Mouse (Mus musculus): ENCODE measurements at regions not wholly inside any gene's neighbourhood (a gene's known extent, or its start where the extent isn't known, plus 50 kb on each side); places are given as distances from the start of the nearest gene placed in this dataset.

DNA sequence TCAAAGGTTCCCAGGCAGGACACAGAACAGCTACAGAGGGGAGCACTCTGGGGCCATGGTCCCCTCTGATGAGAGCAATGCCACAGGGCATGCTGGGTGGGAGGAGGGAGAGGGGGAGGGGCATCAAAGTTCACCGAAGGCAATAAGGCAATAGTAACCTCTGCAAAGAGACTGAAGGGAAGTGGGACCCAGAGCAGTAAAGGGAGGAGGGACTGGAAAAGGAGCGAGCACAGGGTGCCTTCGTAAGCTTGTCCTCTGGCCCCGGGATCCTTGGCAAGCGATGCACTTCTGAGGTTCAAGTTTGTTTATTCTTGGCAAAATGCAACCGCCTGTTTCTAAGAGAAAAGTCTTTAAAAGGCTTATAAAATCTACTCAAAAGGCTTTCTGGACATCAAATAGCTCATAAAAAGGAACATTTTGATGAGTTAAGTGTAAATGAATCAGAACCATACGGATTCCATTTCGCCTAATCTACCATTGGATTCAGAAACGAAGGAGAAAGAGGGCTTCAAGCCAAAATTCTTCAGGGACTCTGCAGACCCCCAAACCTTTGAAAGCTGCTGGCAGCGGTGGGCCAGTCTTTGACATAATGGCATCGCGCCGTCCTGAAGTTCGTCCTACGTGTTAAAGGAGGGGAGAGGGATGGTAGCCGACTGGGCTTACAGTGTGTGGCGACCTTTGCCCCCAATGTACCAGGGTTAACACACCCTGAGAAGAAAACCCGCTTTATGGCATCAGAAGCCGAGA, 151.8 kb upstream of the Tbx3 start:
- no peak for ATAC-seq (ENCODE audit: low FRiP score)
- 75% methylated on average over 19 of the region's 19 CpGs for WGBS

DNA sequence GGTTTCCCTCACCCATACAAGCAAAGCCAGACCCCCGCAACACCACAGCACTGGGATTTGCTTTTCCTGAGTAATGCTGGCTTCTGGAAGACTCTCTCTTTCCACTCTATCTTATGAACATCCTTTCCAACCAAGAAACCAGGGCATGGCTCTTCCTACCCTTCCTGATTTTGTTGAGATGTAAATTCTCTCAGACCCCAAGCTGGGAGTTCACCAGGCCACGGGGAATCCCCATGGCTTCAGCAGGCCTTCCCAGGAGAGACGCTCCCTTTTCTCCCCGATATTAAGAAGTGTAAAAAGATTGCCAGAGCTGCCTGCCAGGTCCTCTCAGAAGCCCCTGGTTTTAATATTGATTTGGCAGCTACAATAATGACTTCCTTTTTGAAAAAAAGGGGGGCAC, 146.3 kb upstream of the Tbx3 start:
- H3K4me1 ChIP-seq (replicated peaks; ENCODE audit: control insufficient read depth, insufficient read depth, low read length) = no peaks in the 10 kb centered on the region
- no peak overlapping the region for H3K4me2 ChIP-seq (replicated peaks)
- ATAC-seq (ENCODE audit: low FRiP score) (no peak), DNase-seq (ENCODE audit: low spot score) (no peak)
- H3K4me3 ChIP-seq (replicated peaks; ENCODE audit: low read length) = no peak overlapping the region
- H3K9ac ChIP-seq = no peak overlapping the region
- no peaks in the 10 kb centered on the region for H3K27me3 ChIP-seq (ENCODE audit: control insufficient read depth, insufficient read depth, low read length)
- H3K27ac ChIP-seq = no peak overlapping the region
- H3K9me3 ChIP-seq (ENCODE audit: control insufficient read depth, low read length) = no peaks in the 10 kb centered on the region
- no peaks in the 10 kb centered on the region for H3K36me3 ChIP-seq (replicated peaks; ENCODE audit: control insufficient read depth, insufficient read depth)
- WGBS = 26% methylated on average over 4 of the region's 4 CpGs

More for the DNA sequence above, 151.8 kb upstream of the Tbx3 start:
- Histone ChIP-seq H3K27ac (no peak overlapping the region), H3K36me3 (replicated peaks; ENCODE audit: control insufficient read depth, insufficient read depth) (no peaks in the 10 kb centered on the region), H3K4me1 (replicated peaks; ENCODE audit: control insufficient read depth, insufficient read depth, low read length) (no peaks in the 10 kb centered on the region), H3K9ac (no peak overlapping the region), H3K27me3 (ENCODE audit: control insufficient read depth, insufficient read depth, low read length) (no peaks in the 10 kb centered on the region), H3K9me3 (ENCODE audit: control insufficient read depth, low read length) (no peaks in the 10 kb centered on the region), H3K4me3 (replicated peaks; ENCODE audit: low read length) (no peak overlapping the region), H3K4me2 (replicated peaks) (no peak overlapping the region)
- DNase-seq (ENCODE audit: low spot score) = no peak

DNA sequence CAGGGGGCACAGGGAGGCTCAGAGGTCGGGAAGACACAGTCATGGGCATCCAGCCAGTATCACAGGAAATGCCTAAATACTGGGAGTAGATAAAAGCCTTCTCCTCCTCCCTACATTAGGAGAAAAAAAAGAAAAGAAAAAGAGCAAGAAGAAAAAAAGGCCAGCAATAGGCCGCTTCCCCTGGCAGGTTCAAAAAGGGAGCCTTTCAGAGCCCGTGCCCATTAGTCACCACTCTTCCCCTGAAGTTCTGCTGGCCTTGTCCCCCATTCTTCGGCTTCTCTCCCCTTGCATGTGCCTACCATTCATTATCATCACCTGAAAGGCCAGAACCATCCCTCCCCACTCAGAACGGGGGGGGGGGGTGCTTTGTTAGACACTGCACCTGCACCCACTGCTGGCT, 144.5 kb upstream of the Tbx3 start:
- Histone ChIP-seq H3K4me2 (replicated peaks) (no peak overlapping the region), H3K27me3 (ENCODE audit: control insufficient read depth, insufficient read depth, low read length) (no peaks in the 10 kb centered on the region), H3K27ac (no peak overlapping the region), H3K9ac (no peak overlapping the region), H3K9me3 (ENCODE audit: control insufficient read depth, low read length) (no peaks in the 10 kb centered on the region), H3K4me1 (replicated peaks; ENCODE audit: control insufficient read depth, insufficient read depth, low read length) (no peaks in the 10 kb centered on the region), H3K36me3 (replicated peaks; ENCODE audit: control insufficient read depth, insufficient read depth) (no peaks in the 10 kb centered on the region), H3K4me3 (replicated peaks; ENCODE audit: low read length) (no peak overlapping the region)
- DNase-seq (ENCODE audit: low spot score) = no peak
- no peak for ATAC-seq (ENCODE audit: low FRiP score)
- WGBS = 61% methylated on average over 5 of the region's 5 CpGs

DNA sequence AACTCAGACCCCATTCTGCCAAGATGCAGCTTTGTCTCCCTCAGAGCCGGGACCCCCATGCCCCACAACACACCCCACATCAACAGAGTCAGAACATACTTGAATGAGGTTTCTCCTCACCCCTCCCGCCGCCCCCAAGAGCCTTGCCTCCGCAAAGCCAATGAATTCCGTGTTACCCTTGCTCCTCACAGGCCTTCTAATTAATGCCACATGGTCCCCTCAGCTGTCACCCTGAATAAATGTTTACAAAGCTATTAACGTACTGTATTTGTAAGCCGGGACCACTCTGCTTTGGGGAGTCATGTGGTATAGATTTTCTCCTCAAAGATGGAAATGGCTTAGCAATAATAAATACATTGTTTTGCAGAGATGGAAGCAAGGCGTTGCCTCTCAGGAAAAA, 140.5 kb upstream of the Tbx3 start:
- Histone ChIP-seq H3K36me3 (replicated peaks; ENCODE audit: control insufficient read depth, insufficient read depth) (no peaks in the 10 kb centered on the region), H3K9me3 (ENCODE audit: control insufficient read depth, low read length) (no peaks in the 10 kb centered on the region), H3K4me1 (replicated peaks; ENCODE audit: control insufficient read depth, insufficient read depth, low read length) (no peaks in the 10 kb centered on the region), H3K9ac (no peak overlapping the region), H3K27ac (no peak overlapping the region), H3K4me3 (replicated peaks; ENCODE audit: low read length) (no peak overlapping the region), H3K4me2 (replicated peaks) (no peak overlapping the region), H3K27me3 (ENCODE audit: control insufficient read depth, insufficient read depth, low read length) (no peaks in the 10 kb centered on the region)
- no peak for DNase-seq (ENCODE audit: low spot score)
- 43% methylated on average over 8 of the region's 8 CpGs for WGBS
- ATAC-seq (ENCODE audit: low FRiP score) = no peak

DNA sequence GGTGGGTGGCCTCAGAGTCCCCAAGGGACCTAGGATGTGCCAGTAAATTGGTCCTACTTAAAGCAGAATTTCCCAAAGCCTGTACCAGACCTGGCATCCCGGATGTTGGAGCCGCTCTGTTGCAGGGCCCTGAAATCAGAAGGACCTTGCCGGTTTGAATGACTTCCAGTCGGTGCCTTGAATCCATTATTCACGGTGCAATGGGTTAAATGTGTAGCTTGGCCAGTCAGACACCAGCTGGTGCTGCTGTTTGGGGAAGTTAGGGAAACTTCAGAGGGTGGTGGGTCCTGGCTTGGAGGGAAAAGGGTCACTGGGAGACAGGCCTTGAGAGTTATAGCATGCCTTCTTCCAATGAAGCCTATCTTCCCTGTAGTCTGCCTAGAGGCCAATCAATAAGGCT, 135.5 kb upstream of the Tbx3 start:
- no peaks in the 10 kb centered on the region for H3K9me3 ChIP-seq (ENCODE audit: control insufficient read depth, low read length)
- H3K4me3 ChIP-seq (replicated peaks; ENCODE audit: low read length) = no peak overlapping the region
- no peaks in the 10 kb centered on the region for H3K4me1 ChIP-seq (replicated peaks; ENCODE audit: control insufficient read depth, insufficient read depth, low read length)
- no peak overlapping the region for H3K27ac ChIP-seq
- DNase-seq (ENCODE audit: low spot score) = no peak
- H3K27me3 ChIP-seq (ENCODE audit: control insufficient read depth, insufficient read depth, low read length) = no peaks in the 10 kb centered on the region
- H3K9ac ChIP-seq = no peak overlapping the region
- WGBS = 60% methylated on average over 5 of the region's 5 CpGs
- no peak for ATAC-seq (ENCODE audit: low FRiP score)
- H3K4me2 ChIP-seq (replicated peaks) = no peak overlapping the region
- no peaks in the 10 kb centered on the region for H3K36me3 ChIP-seq (replicated peaks; ENCODE audit: control insufficient read depth, insufficient read depth)

DNA sequence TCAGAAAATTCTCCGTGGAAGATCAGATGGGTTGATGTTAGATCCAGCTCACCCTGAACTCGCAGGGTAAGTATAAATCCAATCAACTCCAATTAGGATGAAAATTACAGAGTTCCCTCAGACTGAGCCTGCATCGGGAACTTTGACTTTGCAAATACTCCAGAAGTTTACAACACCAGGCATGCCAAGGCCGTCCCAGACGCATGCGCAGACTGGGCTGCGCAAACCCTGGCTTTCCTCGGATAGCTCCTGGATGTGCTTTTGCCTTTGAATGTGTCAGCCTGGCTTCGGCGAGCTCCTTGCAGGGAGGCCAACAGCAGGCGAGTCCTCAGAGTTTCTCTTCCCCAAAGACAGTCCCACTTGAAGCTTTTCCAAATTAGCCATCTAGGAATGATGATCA, 127.6 kb upstream of the Tbx3 start:
- H3K9ac ChIP-seq = no peak overlapping the region
- DNase-seq (ENCODE audit: low spot score) (no peak), ATAC-seq (ENCODE audit: low FRiP score) (no peak)
- H3K9me3 ChIP-seq (ENCODE audit: control insufficient read depth, low read length) = no peaks in the 10 kb centered on the region
- H3K27me3 ChIP-seq (ENCODE audit: control insufficient read depth, insufficient read depth, low read length) = no peaks in the 10 kb centered on the region
- H3K4me2 ChIP-seq (replicated peaks) = no peak overlapping the region
- no peaks in the 10 kb centered on the region for H3K36me3 ChIP-seq (replicated peaks; ENCODE audit: control insufficient read depth, insufficient read depth)
- H3K4me3 ChIP-seq (replicated peaks; ENCODE audit: low read length) = no peak overlapping the region
- H3K27ac ChIP-seq = no peak overlapping the region
- no peaks in the 10 kb centered on the region for H3K4me1 ChIP-seq (replicated peaks; ENCODE audit: control insufficient read depth, insufficient read depth, low read length)
- 92% methylated on average over 11 of the region's 11 CpGs for WGBS

DNA sequence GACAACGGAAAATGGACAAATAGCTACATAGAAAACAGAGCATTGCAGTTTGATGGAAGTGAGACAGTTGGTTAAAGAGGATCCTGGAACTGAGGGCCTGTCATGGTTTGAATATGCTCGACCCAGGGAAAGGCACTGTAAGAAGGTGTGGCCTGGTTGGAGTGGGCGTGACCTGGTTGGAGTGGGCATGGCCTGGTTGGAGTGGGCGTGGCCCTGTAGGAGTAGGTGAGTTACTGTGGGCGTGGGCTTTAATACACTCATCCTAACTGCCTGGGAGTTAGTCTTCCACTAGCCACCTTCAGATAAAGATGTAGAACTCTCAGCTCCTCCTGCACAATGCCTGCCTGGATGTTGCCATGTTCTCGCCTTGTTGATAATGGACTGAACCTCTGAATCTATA, 126.8 kb upstream of the Tbx3 start:
- H3K36me3 ChIP-seq (replicated peaks; ENCODE audit: control insufficient read depth, insufficient read depth) = no peaks in the 10 kb centered on the region
- DNase-seq (ENCODE audit: low spot score) = no peak
- H3K4me1 ChIP-seq (replicated peaks; ENCODE audit: control insufficient read depth, insufficient read depth, low read length) = no peaks in the 10 kb centered on the region
- H3K4me3 ChIP-seq (replicated peaks; ENCODE audit: low read length) = no peak overlapping the region
- 94% methylated on average over 6 of the region's 6 CpGs for WGBS
- no peaks in the 10 kb centered on the region for H3K27me3 ChIP-seq (ENCODE audit: control insufficient read depth, insufficient read depth, low read length)
- ATAC-seq (ENCODE audit: low FRiP score) = no peak
- H3K27ac ChIP-seq = no peak overlapping the region
- no peaks in the 10 kb centered on the region for H3K9me3 ChIP-seq (ENCODE audit: control insufficient read depth, low read length)
- no peak overlapping the region for H3K4me2 ChIP-seq (replicated peaks)
- no peak overlapping the region for H3K9ac ChIP-seq

DNA sequence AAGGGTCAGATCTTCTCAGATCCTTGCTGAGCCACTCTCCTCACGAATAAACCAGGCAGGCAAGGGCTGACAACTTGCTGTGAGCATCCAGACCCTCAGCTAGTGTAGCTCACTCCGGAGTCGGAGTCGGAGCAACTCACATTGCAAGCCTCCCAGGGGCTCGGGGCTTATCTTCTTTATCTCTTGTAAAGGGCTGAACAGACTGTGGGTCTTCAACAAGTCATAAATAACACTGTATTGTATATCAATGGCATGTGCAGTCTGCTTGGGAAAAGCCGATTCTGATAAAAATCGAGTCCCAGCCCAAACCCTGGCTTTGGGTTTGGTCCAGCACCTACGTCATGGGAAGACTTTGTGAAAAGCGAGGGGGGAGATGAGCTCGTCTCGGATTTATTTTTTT, 125.8 kb upstream of the Tbx3 start:
- Histone ChIP-seq H3K4me2 (replicated peaks) (no peak overlapping the region), H3K4me1 (replicated peaks; ENCODE audit: control insufficient read depth, insufficient read depth, low read length) (no peaks in the 10 kb centered on the region), H3K9me3 (ENCODE audit: control insufficient read depth, low read length) (no peaks in the 10 kb centered on the region), H3K36me3 (replicated peaks; ENCODE audit: control insufficient read depth, insufficient read depth) (no peaks in the 10 kb centered on the region), H3K4me3 (replicated peaks; ENCODE audit: low read length) (no peak overlapping the region), H3K9ac (no peak overlapping the region), H3K27ac (no peak overlapping the region), H3K27me3 (ENCODE audit: control insufficient read depth, insufficient read depth, low read length) (no peaks in the 10 kb centered on the region)
- DNase-seq (ENCODE audit: low spot score) = no peak
- no peak for ATAC-seq (ENCODE audit: low FRiP score)
- whole genome bisulfite sequencing = 77% methylated on average over 11 of the region's 11 CpGs

DNA sequence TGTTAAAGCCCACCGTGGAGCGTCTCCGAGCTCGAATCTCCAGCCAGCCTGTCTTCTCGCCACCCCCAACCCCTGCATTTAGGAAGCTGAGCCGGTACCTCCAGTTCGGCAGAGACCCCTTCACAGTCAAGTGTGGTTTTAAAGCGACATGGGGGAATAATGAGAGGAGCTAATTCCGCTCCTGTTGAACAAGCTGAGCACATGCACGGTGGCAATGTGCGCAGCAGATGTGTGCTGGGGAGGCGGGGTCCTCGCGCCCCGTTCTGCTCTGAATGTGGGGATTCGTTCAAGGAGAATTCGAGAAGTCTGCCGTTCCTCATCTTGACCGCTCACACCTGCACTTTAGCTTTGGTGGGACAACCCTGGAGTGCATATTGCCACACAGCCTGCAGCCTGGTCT, 123.4 kb upstream of the Tbx3 start:
- Histone ChIP-seq H3K4me2 (replicated peaks) (no peak overlapping the region), H3K36me3 (replicated peaks; ENCODE audit: control insufficient read depth, insufficient read depth) (no peaks in the 10 kb centered on the region), H3K9ac (no peak overlapping the region), H3K9me3 (ENCODE audit: control insufficient read depth, low read length) (peaks cover 3% of the 10 kb centered on the region; the same call in 1 of the 2 replicates), H3K27me3 (ENCODE audit: control insufficient read depth, insufficient read depth, low read length) (no peaks in the 10 kb centered on the region), H3K27ac (no peak overlapping the region), H3K4me3 (replicated peaks; ENCODE audit: low read length) (no peak overlapping the region), H3K4me1 (replicated peaks; ENCODE audit: control insufficient read depth, insufficient read depth, low read length) (no peaks in the 10 kb centered on the region)
- no peak for ATAC-seq (ENCODE audit: low FRiP score)
- DNase-seq (ENCODE audit: low spot score) = no peak
- WGBS = 81% methylated on average over 19 of the region's 19 CpGs

DNA sequence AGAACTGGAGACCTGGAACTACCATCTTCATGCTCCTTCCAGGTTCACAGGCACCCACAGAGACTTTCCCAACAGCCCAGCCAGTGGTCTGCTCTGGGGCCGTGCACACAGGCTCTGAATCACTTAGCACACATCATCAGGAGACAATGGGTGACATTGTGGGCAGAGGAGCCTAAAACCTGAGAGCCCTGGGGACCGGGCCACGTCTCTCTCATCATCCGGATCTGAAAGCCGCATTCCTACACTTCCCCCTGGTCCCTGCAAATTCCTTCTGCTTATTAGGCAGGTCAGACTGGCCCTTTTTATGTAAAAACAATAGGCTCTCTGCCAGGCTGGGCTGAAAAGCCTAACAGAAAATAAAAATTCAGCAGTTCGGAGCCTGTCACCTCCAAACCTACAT, 119.6 kb upstream of the Tbx3 start:
- Histone ChIP-seq H3K9ac (no peak overlapping the region), H3K27ac (no peak overlapping the region), H3K4me2 (replicated peaks) (no peak overlapping the region), H3K4me1 (replicated peaks; ENCODE audit: control insufficient read depth, insufficient read depth, low read length) (0 out of 2 replicates have a peak, but pooled peaks cover 4% of the 10 kb centered on the region), H3K36me3 (replicated peaks; ENCODE audit: control insufficient read depth, insufficient read depth) (no peaks in the 10 kb centered on the region), H3K27me3 (ENCODE audit: control insufficient read depth, insufficient read depth, low read length) (no peaks in the 10 kb centered on the region), H3K4me3 (replicated peaks; ENCODE audit: low read length) (no peak overlapping the region), H3K9me3 (ENCODE audit: control insufficient read depth, low read length) (peaks cover 7% of the 10 kb centered on the region; the same call in 1 of the 2 replicates)
- no peak for ATAC-seq (ENCODE audit: low FRiP score)
- WGBS = 32% methylated on average over 6 of the region's 6 CpGs
- DNase-seq (ENCODE audit: low spot score) = no peak

Data from hindbrain, embryonic 14.5 days (tissue).